In the genomic region with DNA sequence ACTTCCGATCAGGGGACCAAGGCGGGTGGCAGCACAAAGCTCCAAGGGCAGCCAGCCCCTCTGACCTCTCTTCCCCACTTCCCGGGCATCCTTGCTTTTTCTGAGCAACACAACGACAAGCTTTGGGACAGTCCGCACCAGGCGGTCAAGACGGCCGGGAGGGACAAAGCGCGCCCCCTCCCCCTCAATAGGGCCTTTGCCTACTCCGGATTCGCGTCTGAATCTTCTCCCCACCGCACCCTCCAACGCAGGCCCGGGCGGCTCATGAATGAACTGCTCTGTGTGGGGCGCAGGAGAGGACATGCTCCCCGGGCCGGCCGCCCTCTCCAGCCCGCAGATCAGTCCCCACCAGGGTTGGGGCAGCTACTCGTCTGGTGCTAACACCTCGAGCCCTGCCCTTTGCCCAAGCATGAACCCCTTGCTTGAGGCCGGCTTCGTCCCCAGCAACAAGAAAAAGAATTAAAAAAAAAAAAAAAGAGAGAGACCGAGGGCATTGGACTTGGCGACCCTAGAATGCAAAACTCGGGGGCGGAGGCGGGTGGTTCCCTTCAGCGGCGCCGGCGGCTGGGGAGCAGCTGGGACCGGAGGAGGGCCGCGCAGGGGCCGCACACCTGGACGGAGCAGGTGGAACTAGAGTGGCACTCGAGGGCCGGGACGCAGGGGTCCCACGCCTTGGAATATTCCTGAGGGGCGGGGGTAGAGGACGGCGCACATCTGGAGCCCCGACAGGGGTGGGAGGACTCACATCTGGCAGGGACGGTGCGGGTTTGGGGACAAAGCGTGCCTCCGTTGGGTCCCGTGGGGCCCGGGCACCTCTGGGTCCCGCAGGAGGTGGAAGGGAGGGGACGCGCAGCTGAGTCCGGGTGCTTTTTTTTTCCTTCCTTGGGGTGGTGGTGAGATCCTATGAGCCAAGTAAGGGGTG, we compare ENCODE assay signal across 8 mouse cellular contexts. TPM values are rescaled to one million over a fixed set of nuclear protein-coding genes. Genes with fewer than 3 reads are reported as not detected.
A peak's percentile ranks its signal among the peaks of the same experiment; 100 is the strongest.
DNase-seq lines count a peak whose midpoint lies in the region; ATAC-seq and TF ChIP-seq lines count a peak whose summit lies in the region.

No protein-coding gene starts in this region.

- no peaks in the 10 kb centered on the region for H3K27me3 ChIP-seq in forebrain, postnatal 0 days (ENCODE audit: insufficient read depth, low read length)
- no peaks in the 10 kb centered on the region for H3K27me3 ChIP-seq in hindbrain, postnatal 0 days (ENCODE audit: insufficient read depth, low read length)
- no peaks in the 10 kb centered on the region for H3K27me3 ChIP-seq in myocyte (ENCODE audit: control insufficient read depth, insufficient read depth, insufficient read length)

- DNase-seq in lung, adult 2 months = peak; percentile 66
- DNase-seq in lung, postnatal 14 days = no peak
- peak; percentile 60 to 65 for DNase-seq in cerebellum, adult 18-20 months
- DNase-seq in forebrain, postnatal 0 days = peak; percentile 67
- DNase-seq in hindbrain, postnatal 0 days (ENCODE audit: low spot score) = peak; percentile 61
- peak; percentile 58 for DNase-seq in liver
- DNase-seq in testis, postnatal 14 days (ENCODE audit: low spot score) = peak; percentile 40

- no peaks in the 10 kb centered on the region for H3K36me3 ChIP-seq in forebrain, postnatal 0 days (ENCODE audit: insufficient read depth)
- no peaks in the 10 kb centered on the region for H3K36me3 ChIP-seq in hindbrain, postnatal 0 days (ENCODE audit: insufficient read depth, low read length)
- H3K36me3 ChIP-seq in myocyte (ENCODE audit: control insufficient read depth, insufficient read depth) = no peaks in the 10 kb centered on the region

- TF ChIP-seq POLR2A in lung, adult 2 months (IDR thresholded peaks at IDR 0.05; ENCODE audit: borderline replicate concordance, extremely low read depth, low read depth, low read length) = no peak
- TF ChIP-seq POLR2A in myocyte (IDR thresholded peaks at IDR 0.05; ENCODE audit: insufficient read length, low read depth) = no peak

- ATAC-seq in forebrain, postnatal 0 days = peak; percentile 39
- ATAC-seq in hindbrain, postnatal 0 days = peak; percentile 41

- peaks cover 89% of the 10 kb centered on the region for H3K79me2 ChIP-seq in myocyte (ENCODE audit: control insufficient read depth, insufficient read depth)

- TF ChIP-seq CTCF in lung, adult 2 months (IDR thresholded peaks at IDR 0.05; ENCODE audit: insufficient read depth, low read length) = no peak
- TF ChIP-seq CTCF in forebrain, postnatal 0 days (IDR thresholded peaks at IDR 0.05; ENCODE audit: low read depth) = no peak
- TF ChIP-seq CTCF in hindbrain, postnatal 0 days (IDR thresholded peaks at IDR 0.05; ENCODE audit: low read depth) = no peak

- H3K9ac ChIP-seq in forebrain, postnatal 0 days = peak overlapping the region; percentile 89
- peak overlapping the region; percentile 92 for H3K9ac ChIP-seq in hindbrain, postnatal 0 days (replicated peaks; ENCODE audit: low read length)

- peak overlapping the region; percentile 74 for H3K4me3 ChIP-seq in lung, adult 2 months (replicated peaks; ENCODE audit: extremely low read depth, low read depth, low read length)
- peak overlapping the region; percentile 78 for H3K4me3 ChIP-seq in forebrain, postnatal 0 days (ENCODE audit: low read depth, low read length)
- H3K4me3 ChIP-seq in hindbrain, postnatal 0 days (ENCODE audit: low read length) = peak overlapping the region; percentile 94
- peak overlapping the region; percentile 94 for H3K4me3 ChIP-seq in myocyte

- under 1% methylated on average over 58 of the region's 58 CpGs for WGBS in lung, adult 2 months
- WGBS in forebrain, postnatal 0 days = 2% methylated on average over 55 of the region's 58 CpGs
- WGBS in hindbrain, postnatal 0 days = 2% methylated on average over 58 of the region's 58 CpGs

- peak overlapping the region; percentile 55 for H3ac ChIP-seq in myocyte (ENCODE audit: control insufficient read depth, insufficient read length)

- H3K27ac ChIP-seq in forebrain, postnatal 0 days (ENCODE audit: low read depth, low read length) = peak overlapping the region; percentile 84
- peak overlapping the region; percentile 88 for H3K27ac ChIP-seq in hindbrain, postnatal 0 days

- H3K4me2 ChIP-seq in forebrain, postnatal 0 days (ENCODE audit: low read depth) = peak overlapping the region; percentile 81
- peak overlapping the region; percentile 82 for H3K4me2 ChIP-seq in hindbrain, postnatal 0 days (ENCODE audit: low read depth, low read length)
- H3K4me2 ChIP-seq in myocyte (ENCODE audit: low read depth) = peak overlapping the region; percentile 73

- peaks cover 17% of the 10 kb centered on the region for H3K4me1 ChIP-seq in lung, adult 2 months (ENCODE audit: control insufficient read depth, insufficient read depth, low read length)
- H3K4me1 ChIP-seq in forebrain, postnatal 0 days (ENCODE audit: insufficient read depth) = peaks cover 16% of the 10 kb centered on the region; the same call in 1 of the 2 replicates
- peaks cover 27% of the 10 kb centered on the region for H3K4me1 ChIP-seq in hindbrain, postnatal 0 days (ENCODE audit: insufficient read depth, low read length)

- H3K9me3 ChIP-seq in forebrain, postnatal 0 days (ENCODE audit: low read length) = no peaks in the 10 kb centered on the region
- no peaks in the 10 kb centered on the region for H3K9me3 ChIP-seq in hindbrain, postnatal 0 days (ENCODE audit: low read length)

TF ChIP-seq in myocyte, 11 proteins besides CTCF, POLR2A, EP300 and RAD21:
- TF ChIP-seq TCF12 (IDR thresholded peaks at IDR 0.05; ENCODE audit: insufficient read depth, poor library complexity, severe bottlenecking) = no peak
- peak in 1 of 3 experiments; percentile 8 for TF ChIP-seq MYOD1 (IDR thresholded peaks at IDR 0.05; ENCODE audit: control insufficient read depth in 1 of 3, insufficient read length in 2 of 3, low read depth in 2 of 3)
- TF ChIP-seq MYOG (IDR thresholded peaks at IDR 0.05; ENCODE audit: control insufficient read depth in 1 of 3, insufficient read depth in 1 of 3, insufficient read length in 2 of 3, low read depth in 2 of 3) = peak in 1 of 3 experiments; percentile 25
TF ChIP-seq in myocyte: peak in this region for 2.

RNA-seq across cellular contexts. Expression of gene Mrpl14, which starts 0.7 kb away (rescaled TPM):
- polyA plus RNA-seq in lung, adult 2 months (2012; rRNA removed) = 131 and 171 TPM in 2 replicates
- 25.3 and 40.2 TPM in 2 replicates for total RNA-seq in forebrain, postnatal 0 days (2014; rRNA removed)
- 98.6 and 120 TPM in 2 replicates for polyA plus RNA-seq in forebrain, postnatal 0 days (2015; fragmentation: Nextera tagmentation; extraction: Ambion mirVana)
- 41.3 and 58.7 TPM in 2 replicates for total RNA-seq in hindbrain, postnatal 0 days (2014; rRNA removed)
- 117 and 119 TPM in 2 replicates for polyA plus RNA-seq in hindbrain, postnatal 0 days (2015; fragmentation: Nextera tagmentation; extraction: Ambion mirVana)
- 276 TPM for polyA plus RNA-seq in myocyte (2012; fragmentation: generic; extraction: Trizol)

RNA-seq across cellular contexts. Expression of gene Tmem63b, which starts 1.3 kb away (rescaled TPM):
- polyA plus RNA-seq in lung, adult 2 months (2012; rRNA removed) = 163 and 173 TPM in 2 replicates
- 198 and 228 TPM in 2 replicates for total RNA-seq in forebrain, postnatal 0 days (2014; rRNA removed)
- polyA plus RNA-seq in forebrain, postnatal 0 days (2015; fragmentation: Nextera tagmentation; extraction: Ambion mirVana) = 109 and 131 TPM in 2 replicates
- 241 and 252 TPM in 2 replicates for total RNA-seq in hindbrain, postnatal 0 days (2014; rRNA removed)
- 123 and 139 TPM in 2 replicates for polyA plus RNA-seq in hindbrain, postnatal 0 days (2015; fragmentation: Nextera tagmentation; extraction: Ambion mirVana)
- 58.4 TPM for polyA plus RNA-seq in myocyte (2012; fragmentation: generic; extraction: Trizol)

RNA-seq across cellular contexts. Expression of gene Capn11, which starts 26.3 kb away (rescaled TPM):
- polyA plus RNA-seq in lung, adult 2 months (2012; rRNA removed) = not detected in 2 replicates
- 0.85 and 1.3 TPM in 2 replicates for total RNA-seq in forebrain, postnatal 0 days (2014; rRNA removed)
- 0.06 and 1.5 TPM in 2 replicates for polyA plus RNA-seq in forebrain, postnatal 0 days (2015; fragmentation: Nextera tagmentation; extraction: Ambion mirVana)
- total RNA-seq in hindbrain, postnatal 0 days (2014; rRNA removed) = 0.42 and 1.8 TPM in 2 replicates
- polyA plus RNA-seq in hindbrain, postnatal 0 days (2015; fragmentation: Nextera tagmentation; extraction: Ambion mirVana) = 0.14 and 2.0 TPM in 2 replicates
- polyA plus RNA-seq in myocyte (2012; fragmentation: generic; extraction: Trizol) = 0.38 TPM

RNA-seq across cellular contexts. Expression of gene 1600014C23Rik, which starts 48.2 kb away (rescaled TPM):
- polyA plus RNA-seq in lung, adult 2 months (2012; rRNA removed) = not detected in 2 replicates
- not detected in 2 replicates for total RNA-seq in forebrain, postnatal 0 days (2014; rRNA removed)
- polyA plus RNA-seq in forebrain, postnatal 0 days (2015; fragmentation: Nextera tagmentation; extraction: Ambion mirVana) = not detected in 2 replicates
- not detected in 2 replicates for total RNA-seq in hindbrain, postnatal 0 days (2014; rRNA removed)
- 0.51 and 0.64 TPM in 2 replicates for polyA plus RNA-seq in hindbrain, postnatal 0 days (2015; fragmentation: Nextera tagmentation; extraction: Ambion mirVana)
- 0.17 TPM for polyA plus RNA-seq in myocyte (2012; fragmentation: generic; extraction: Trizol)
